Mouse (Mus musculus): ENCODE measurements around the gene Chsy1. TPM values are rescaled to one million over a fixed set of nuclear protein-coding genes. Genes with fewer than 3 reads are reported as not detected.

The Chsy1 gene
- polyA plus RNA-seq, 1 experiment, result 6.4 TPM

GRCm38 (mm10) chr7:66170802-66171505, 61.6 kb downstream of the Chsy1 start:
- no peak for DNase-seq
- TF ChIP-seq CTCF (conservative IDR thresholded peaks at IDR 0.05; ENCODE audit: insufficient read depth, insufficient read length, low read depth, low read length), result no peak
- no peak for TF ChIP-seq POLR2A (IDR thresholded peaks at IDR 0.05; ENCODE audit: low read depth, low read length)
- H3K4me1 ChIP-seq (ENCODE audit: control insufficient read depth, insufficient read depth, low read length), result no peaks in the 10 kb centered on the region
- H3K27ac ChIP-seq (ENCODE audit: insufficient read depth, low read depth, low read length), result no peak overlapping the region
- WGBS, result 93% methylated on average over 27 of the region's 27 CpGs
- H3K36me3 ChIP-seq (ENCODE audit: control insufficient read depth, insufficient read depth, low read length), result peaks cover 3% of the 10 kb centered on the region; the same call in 1 of the 2 replicates
- H3K4me3 ChIP-seq (ENCODE audit: insufficient read depth, low read depth, low read length), result no peak overlapping the region
- no peaks in the 10 kb centered on the region for H3K27me3 ChIP-seq (replicated peaks; ENCODE audit: control insufficient read depth, insufficient read depth, low read length)

- no peaks in the 10 kb centered on the region for H3K27me3 ChIP-seq (replicated peaks; ENCODE audit: control insufficient read depth, insufficient read depth, low read length)
- no peaks in the 10 kb centered on the region for H3K4me1 ChIP-seq (ENCODE audit: control insufficient read depth, insufficient read depth, low read length)
- no peak for DNase-seq
- no peak overlapping the region for H3K4me3 ChIP-seq (ENCODE audit: insufficient read depth, low read depth, low read length)
- TF ChIP-seq POLR2A (IDR thresholded peaks at IDR 0.05; ENCODE audit: low read depth, low read length), result no peak
- no peak for TF ChIP-seq CTCF (conservative IDR thresholded peaks at IDR 0.05; ENCODE audit: insufficient read depth, insufficient read length, low read depth, low read length)
- H3K27ac ChIP-seq (ENCODE audit: insufficient read depth, low read depth, low read length), result no peak overlapping the region
- WGBS, result 86% methylated on average over 6 of the region's 6 CpGs
- H3K36me3 ChIP-seq (ENCODE audit: control insufficient read depth, insufficient read depth, low read length), result peaks cover 3% of the 10 kb centered on the region; the same call in 1 of the 2 replicates
Observed at GRCm38 (mm10) chr7:66175738-66176137, 66.4 kb downstream of the Chsy1 start.

GRCm38 (mm10) chr7:66176256-66176655, 66.9 kb downstream of the Chsy1 start:
- no peak for TF ChIP-seq CTCF (conservative IDR thresholded peaks at IDR 0.05; ENCODE audit: insufficient read depth, insufficient read length, low read depth, low read length)
- no peak for TF ChIP-seq POLR2A (IDR thresholded peaks at IDR 0.05; ENCODE audit: low read depth, low read length)
- Histone ChIP-seq H3K4me3 (ENCODE audit: insufficient read depth, low read depth, low read length) (no peak overlapping the region), H3K4me1 (ENCODE audit: control insufficient read depth, insufficient read depth, low read length) (no peaks in the 10 kb centered on the region), H3K27me3 (replicated peaks; ENCODE audit: control insufficient read depth, insufficient read depth, low read length) (no peaks in the 10 kb centered on the region), H3K36me3 (ENCODE audit: control insufficient read depth, insufficient read depth, low read length) (peaks cover 3% of the 10 kb centered on the region; the same call in 1 of the 2 replicates), H3K27ac (ENCODE audit: insufficient read depth, low read depth, low read length) (no peak overlapping the region)
- WGBS, result 94% methylated on average over 4 of the region's 4 CpGs
- DNase-seq, result no peak

GRCm38 (mm10) chr7:66176929-66177328, 67.6 kb downstream of the Chsy1 start:
- TF ChIP-seq POLR2A (IDR thresholded peaks at IDR 0.05; ENCODE audit: low read depth, low read length), result no peak
- no peak for TF ChIP-seq CTCF (conservative IDR thresholded peaks at IDR 0.05; ENCODE audit: insufficient read depth, insufficient read length, low read depth, low read length)

GRCm38 (mm10) chr7:66178101-66178500, 68.8 kb downstream of the Chsy1 start:
- no peaks in the 10 kb centered on the region for H3K4me1 ChIP-seq (ENCODE audit: control insufficient read depth, insufficient read depth, low read length)
- no peak for DNase-seq
- no peak overlapping the region for H3K27ac ChIP-seq (ENCODE audit: insufficient read depth, low read depth, low read length)
- H3K36me3 ChIP-seq (ENCODE audit: control insufficient read depth, insufficient read depth, low read length), result no peaks in the 10 kb centered on the region
- TF ChIP-seq POLR2A (IDR thresholded peaks at IDR 0.05; ENCODE audit: low read depth, low read length) (no peak), CTCF (conservative IDR thresholded peaks at IDR 0.05; ENCODE audit: insufficient read depth, insufficient read length, low read depth, low read length) (no peak)
- WGBS, result 96% methylated on average over 6 of the region's 6 CpGs
- no peaks in the 10 kb centered on the region for H3K27me3 ChIP-seq (replicated peaks; ENCODE audit: control insufficient read depth, insufficient read depth, low read length)
- no peak overlapping the region for H3K4me3 ChIP-seq (ENCODE audit: insufficient read depth, low read depth, low read length)

More at GRCm38 (mm10) chr7:66176929-66177328, 67.6 kb downstream of the Chsy1 start:
- DNase-seq, result no peak
- H3K27ac ChIP-seq (ENCODE audit: insufficient read depth, low read depth, low read length), result no peak overlapping the region
- H3K27me3 ChIP-seq (replicated peaks; ENCODE audit: control insufficient read depth, insufficient read depth, low read length), result no peaks in the 10 kb centered on the region
- 75% methylated on average over 4 of the region's 4 CpGs for WGBS
- no peak overlapping the region for H3K4me3 ChIP-seq (ENCODE audit: insufficient read depth, low read depth, low read length)
- no peaks in the 10 kb centered on the region for H3K4me1 ChIP-seq (ENCODE audit: control insufficient read depth, insufficient read depth, low read length)
- peaks cover 3% of the 10 kb centered on the region; the same call in 1 of the 2 replicates for H3K36me3 ChIP-seq (ENCODE audit: control insufficient read depth, insufficient read depth, low read length)

GRCm38 (mm10) chr7:66179120-66179581, 69.8 kb downstream of the Chsy1 start:
- Histone ChIP-seq H3K4me3 (ENCODE audit: insufficient read depth, low read depth, low read length) (no peak overlapping the region), H3K4me1 (ENCODE audit: control insufficient read depth, insufficient read depth, low read length) (no peaks in the 10 kb centered on the region), H3K27me3 (replicated peaks; ENCODE audit: control insufficient read depth, insufficient read depth, low read length) (no peaks in the 10 kb centered on the region), H3K36me3 (ENCODE audit: control insufficient read depth, insufficient read depth, low read length) (no peaks in the 10 kb centered on the region), H3K27ac (ENCODE audit: insufficient read depth, low read depth, low read length) (no peak overlapping the region)
- no peak for DNase-seq
- TF ChIP-seq CTCF (conservative IDR thresholded peaks at IDR 0.05; ENCODE audit: insufficient read depth, insufficient read length, low read depth, low read length) (no peak), POLR2A (IDR thresholded peaks at IDR 0.05; ENCODE audit: low read depth, low read length) (no peak)
- WGBS, result 22% methylated on average over 10 of the region's 10 CpGs

- Histone ChIP-seq H3K4me3 (ENCODE audit: insufficient read depth, low read depth, low read length) (no peak overlapping the region), H3K36me3 (ENCODE audit: control insufficient read depth, insufficient read depth, low read length) (no peaks in the 10 kb centered on the region), H3K4me1 (ENCODE audit: control insufficient read depth, insufficient read depth, low read length) (no peaks in the 10 kb centered on the region), H3K27ac (ENCODE audit: insufficient read depth, low read depth, low read length) (no peak overlapping the region), H3K27me3 (replicated peaks; ENCODE audit: control insufficient read depth, insufficient read depth, low read length) (no peaks in the 10 kb centered on the region)
- 69% methylated on average over 7 of the region's 7 CpGs for WGBS
- DNase-seq, result no peak
- TF ChIP-seq CTCF (conservative IDR thresholded peaks at IDR 0.05; ENCODE audit: insufficient read depth, insufficient read length, low read depth, low read length) (no peak), POLR2A (IDR thresholded peaks at IDR 0.05; ENCODE audit: low read depth, low read length) (no peak)
Observed at GRCm38 (mm10) chr7:66179711-66180110, 70.4 kb downstream of the Chsy1 start.

Data from kidney, adult 2 months (tissue).